Mouse (Mus musculus) kidney, adult 11 months (tissue): ENCODE data around the gene Wnt6.
A peak's percentile ranks its signal among the peaks of the same experiment; 100 is the strongest.

Experiments
- DNase-seq: peaks from one replicate; pipeline ENCODE4 v3.0.0; 2022

Wnt6 gene

GRCm38 (mm10) chr1:74771845-74771930 lies at the start of gene Wnt6:
TSS of gene Wnt6 (plus strand) at chr1:74771892.
- DNase-seq = no peak

- DNase-seq = no peak
Measured at GRCm38 (mm10) chr1:74723748-74724147, 47.9 kb upstream of the Wnt6 start.

- DNase-seq = no peak
Measured at GRCm38 (mm10) chr1:74726114-74726513, 45.6 kb upstream of the Wnt6 start.

GRCm38 (mm10) chr1:74726674-74727073 lies 45.0 kb upstream of the Wnt6 start:
- no peak for DNase-seq

GRCm38 (mm10) chr1:74728446-74728845 lies 43.2 kb upstream of the Wnt6 start:
- DNase-seq = no peak

- DNase-seq = no peak
Measured at GRCm38 (mm10) chr1:74736977-74737376, 34.7 kb upstream of the Wnt6 start.

- no peak for DNase-seq
Measured at GRCm38 (mm10) chr1:74737500-74737899, 34.2 kb upstream of the Wnt6 start.

- no peak for DNase-seq
Measured at GRCm38 (mm10) chr1:74740846-74741245, 30.8 kb upstream of the Wnt6 start.

- DNase-seq = no peak
Measured at GRCm38 (mm10) chr1:74747335-74747734, 24.4 kb upstream of the Wnt6 start.

- peak; percentile 60 for DNase-seq
Measured at GRCm38 (mm10) chr1:74748643-74749271, 22.9 kb upstream of the Wnt6 start, which contains the start of gene Prkag3. TSS of gene Prkag3 (minus strand) at chr1:74749221.

- peak; percentile 83 for DNase-seq
Measured at GRCm38 (mm10) chr1:74749301-74749700, 22.4 kb upstream of the Wnt6 start.

GRCm38 (mm10) chr1:74750683-74751082 lies 21.0 kb upstream of the Wnt6 start:
- peak; percentile 92 for DNase-seq

GRCm38 (mm10) chr1:74752150-74752549 lies 19.5 kb upstream of the Wnt6 start:
- no peak for DNase-seq

- no peak for DNase-seq
Measured at GRCm38 (mm10) chr1:74752833-74753232, 18.9 kb upstream of the Wnt6 start.

GRCm38 (mm10) chr1:74753266-74753974 lies 18.3 kb upstream of the Wnt6 start:
- no peak for DNase-seq

GRCm38 (mm10) chr1:74754175-74754785 lies 17.4 kb upstream of the Wnt6 start:
- peak; percentile 42 for DNase-seq

- peak; percentile 56 for DNase-seq
Measured at GRCm38 (mm10) chr1:74759773-74760172, 11.9 kb upstream of the Wnt6 start.

- peak; percentile 57 for DNase-seq
Measured at GRCm38 (mm10) chr1:74763081-74763480, 8.6 kb upstream of the Wnt6 start.

- no peak for DNase-seq
Measured at GRCm38 (mm10) chr1:74770727-74771466, 795 bp upstream of the Wnt6 start.

- no peak for DNase-seq
Measured at GRCm38 (mm10) chr1:74771467-74771844, 236 bp upstream of the Wnt6 start.

GRCm38 (mm10) chr1:74771931-74772620 lies 384 bp downstream of the Wnt6 start:
- no peak for DNase-seq

- DNase-seq = peak; percentile 84
Measured at GRCm38 (mm10) chr1:74773136-74773535, 1.4 kb downstream of the Wnt6 start.

GRCm38 (mm10) chr1:74774062-74774461 lies 2.4 kb downstream of the Wnt6 start:
- DNase-seq = no peak
